20 mouse cellular contexts compared by ENCODE assay signal in genomic region chrX:106924572-106924971, GRCm38 (mm10). TPM values are rescaled to one million over a fixed set of nuclear protein-coding genes. Genes with fewer than 3 reads are reported as not detected.
DNase-seq lines count a peak whose midpoint lies in the region; ATAC-seq and TF ChIP-seq lines count a peak whose summit lies in the region.
"Had no signal": no experiment of that assay in that cellular context is flagged by ENCODE, and none has a peak within 500 bp of the region (broad histone marks: within the 10 kb centered on the region; RNA-seq: fewer than 3 reads in every experiment).

No protein-coding gene starts in this region.

- H3K4me2 ChIP-seq in limb, embryonic 14.5 days (replicated peaks; ENCODE audit: low read depth, low read length, severe bottlenecking) = 0 out of 2 replicates have a peak overlapping the region, but pooled peaks have one; percentile 15
- H3K4me2 ChIP-seq: embryonic facial prominence, embryonic 12.5 days; forebrain, embryonic 13.5 days; forebrain, embryonic 15.5 days had no signal

- H3K4me3 ChIP-seq in limb, embryonic 14.5 days (replicated peaks; ENCODE audit: low read length) = no peak overlapping the region
- no peak overlapping the region for H3K4me3 ChIP-seq in limb, embryonic 10.5 days
- H3K4me3 ChIP-seq: embryonic facial prominence, embryonic 10.5 days; embryonic facial prominence, embryonic 12.5 days; forebrain, embryonic 13.5 days; forebrain, embryonic 15.5 days had no signal

- 0 out of 2 replicates have a peak, but pooled peaks cover 2% of the 10 kb centered on the region for H3K36me3 ChIP-seq in limb, embryonic 14.5 days (ENCODE audit: control insufficient read depth, insufficient read depth, low read length)
- peaks cover 28% of the 10 kb centered on the region for H3K36me3 ChIP-seq in limb, embryonic 10.5 days
- H3K36me3 ChIP-seq: embryonic facial prominence, embryonic 12.5 days; forebrain, embryonic 15.5 days had no signal

- no peaks in the 10 kb centered on the region for H3K9me3 ChIP-seq in limb, embryonic 14.5 days (ENCODE audit: control insufficient read depth, low read length)
- H3K9me3 ChIP-seq in limb, embryonic 10.5 days (replicated peaks) = no peaks in the 10 kb centered on the region
- H3K9me3 ChIP-seq: embryonic facial prominence, embryonic 10.5 days; embryonic facial prominence, embryonic 12.5 days; forebrain, embryonic 13.5 days; forebrain, embryonic 15.5 days had no signal

- intact Hi-C loops in left cerebral cortex, postnatal 10 days (cut with DNase I) = no loop called here

- no peaks in the 10 kb centered on the region for H3K27me3 ChIP-seq in limb, embryonic 14.5 days (ENCODE audit: control insufficient read depth, insufficient read depth, low read length)
- peaks cover 16% of the 10 kb centered on the region for H3K27me3 ChIP-seq in limb, embryonic 10.5 days (ENCODE audit: low read depth, poor library complexity, severe bottlenecking)
- H3K27me3 ChIP-seq: embryonic facial prominence, embryonic 12.5 days; forebrain, embryonic 13.5 days; forebrain, embryonic 15.5 days had no signal

- H3K27ac ChIP-seq in limb, embryonic 14.5 days (replicated peaks; ENCODE audit: low read depth, low read length) = no peak overlapping the region
- H3K27ac ChIP-seq in limb, embryonic 10.5 days = no peak overlapping the region
- H3K27ac ChIP-seq: embryonic facial prominence, embryonic 10.5 days; embryonic facial prominence, embryonic 12.5 days; forebrain, embryonic 13.5 days; forebrain, embryonic 15.5 days had no signal

- no peaks in the 10 kb centered on the region for H3K4me1 ChIP-seq in limb, embryonic 14.5 days (ENCODE audit: control insufficient read depth, insufficient read depth, low read length)
- no peaks in the 10 kb centered on the region for H3K4me1 ChIP-seq in limb, embryonic 10.5 days
- H3K4me1 ChIP-seq: embryonic facial prominence, embryonic 10.5 days; embryonic facial prominence, embryonic 12.5 days; forebrain, embryonic 15.5 days had no signal

- DNase-seq in limb, embryonic 14.5 days (ENCODE audit: low spot score) = no peak
- DNase-seq in limb, embryonic 10.5 days (ENCODE audit: low spot score) = no peak
- no peak for DNase-seq in ovary, postnatal 14 days (ENCODE audit: low spot score)
- DNase-seq in thymus, postnatal 10 days (ENCODE audit: low spot score in 2 of 2) = no peak
- no peak for DNase-seq in left cerebral cortex, postnatal 10 days (ENCODE audit: extremely low spot score in 1 of 2, low spot score in 2 of 2)
- DNase-seq: adrenal gland, adult 8-10 months; adrenal gland, postnatal 14 days; adrenal gland, postnatal 36 days; cerebellum, adult 11-12 months; cerebellum, adult 2 months; cerebellum, adult 9-10 months; cerebellum, postnatal 10 days; cerebellum, postnatal 25 days had no signal

- no peak for TF ChIP-seq POLR2A in limb, embryonic 14.5 days (IDR thresholded peaks at IDR 0.05; ENCODE audit: borderline replicate concordance, extremely low read depth, insufficient read depth, insufficient read length)

- H3K9ac ChIP-seq in limb, embryonic 14.5 days (ENCODE audit: low read depth, low read length, severe bottlenecking) = no peak overlapping the region
- H3K9ac ChIP-seq: embryonic facial prominence, embryonic 12.5 days; forebrain, embryonic 13.5 days; forebrain, embryonic 15.5 days had no signal

- no peak for ATAC-seq in limb, embryonic 14.5 days (ENCODE audit: low FRiP score, low read depth)
- peak; percentile 81 for ATAC-seq in granulocyte monocyte progenitor cell, adult 5-6 weeks (replicated peaks; ENCODE audit: poor library complexity, severe bottlenecking)
- peak; percentile 61; the same call in 1 of the 2 replicates for ATAC-seq in megakaryocyte progenitor cell, adult 5-6 weeks (replicated peaks; ENCODE audit: poor library complexity)
- ATAC-seq: forebrain, embryonic 13.5 days; forebrain, embryonic 15.5 days had no signal

RNA-seq across cellular contexts. Expression of gene Lpar4, which starts 4.1 kb away (rescaled TPM):
- 19.4 and 24.6 TPM in 2 replicates for polyA plus RNA-seq in limb, embryonic 14.5 days (2012; rRNA removed)
- 41.6 and 46.1 TPM in 2 replicates for polyA plus RNA-seq in limb, embryonic 14.5 days (2014; fragmentation: Nextera tagmentation; extraction: Ambion mirVana)
- 15.9 and 23.3 TPM in 2 replicates for polyA plus RNA-seq in limb, embryonic 10.5 days (2016; fragmentation: Nextera tagmentation; extraction: Ambion mirVana)
- not detected in 2 replicates for total RNA-seq in granulocyte monocyte progenitor cell, adult 5-6 weeks (2014; fragmentation: Nextera tagmentation)
- 0.17 and 0.21 TPM in 2 replicates for total RNA-seq in granulocyte monocyte progenitor cell, adult 5-6 weeks (2017)
- total RNA-seq in megakaryocyte progenitor cell, adult 5-6 weeks (2015) = 0.17 and 0.54 TPM in 2 replicates
- 0.44 TPM in 1 of 2 replicates, not detected in the other for total RNA-seq in megakaryocyte progenitor cell, adult 5-6 weeks (2017)
- 1 to 10 TPM; 1.5 to 1.6 TPM for total RNA-seq in left cerebral cortex, postnatal 10 days (2021)
- total RNA-seq: MEL had no signal
